Mouse (Mus musculus) natural killer cell, adult 2 months (primary cell): ENCODE results near the gene Ccdc102a.

Experiments
- DNase-seq, 2 experiments: peaks; one replicate each; pipeline ENCODE4 v3.0.0; 2022; ENCODE audit warnings: low spot score in 2 of 2

The Ccdc102a gene

DNA sequence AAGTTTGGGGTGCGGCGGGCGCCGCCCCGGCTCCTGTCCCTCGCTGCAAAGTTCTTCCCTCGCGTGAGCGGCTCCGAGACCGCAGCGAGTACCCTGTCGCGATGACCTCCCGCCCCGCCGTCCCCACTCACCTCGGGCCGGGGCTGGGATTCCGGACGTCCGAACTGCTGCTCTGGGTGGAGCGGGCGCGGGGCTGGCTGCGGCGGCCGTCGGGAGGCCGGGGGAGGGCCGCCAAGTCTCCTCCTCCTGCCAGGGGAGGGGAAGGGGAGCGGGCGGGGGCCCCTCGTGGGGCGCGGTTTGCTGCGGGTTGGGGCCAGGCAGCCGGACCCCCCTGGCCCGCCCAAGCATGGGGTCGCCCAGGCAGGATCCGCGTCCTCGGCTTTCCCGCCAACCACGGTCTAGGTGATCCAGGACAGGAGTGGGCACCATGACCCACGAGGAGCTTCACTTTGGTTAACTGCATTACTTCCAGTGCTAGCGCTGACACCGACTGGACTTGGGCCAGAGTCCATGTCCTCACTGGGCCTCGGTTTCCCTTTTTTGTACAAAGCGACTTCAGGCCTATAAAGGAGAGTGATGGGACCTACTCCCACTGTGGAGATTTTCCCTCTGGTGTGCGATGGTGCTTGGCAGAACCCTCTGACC lies at the start of gene Ccdc102a:
TSS of gene Ccdc102a (minus strand) at position 248 of the 645 bp plus-strand sequence.
- no peak for DNase-seq

DNA sequence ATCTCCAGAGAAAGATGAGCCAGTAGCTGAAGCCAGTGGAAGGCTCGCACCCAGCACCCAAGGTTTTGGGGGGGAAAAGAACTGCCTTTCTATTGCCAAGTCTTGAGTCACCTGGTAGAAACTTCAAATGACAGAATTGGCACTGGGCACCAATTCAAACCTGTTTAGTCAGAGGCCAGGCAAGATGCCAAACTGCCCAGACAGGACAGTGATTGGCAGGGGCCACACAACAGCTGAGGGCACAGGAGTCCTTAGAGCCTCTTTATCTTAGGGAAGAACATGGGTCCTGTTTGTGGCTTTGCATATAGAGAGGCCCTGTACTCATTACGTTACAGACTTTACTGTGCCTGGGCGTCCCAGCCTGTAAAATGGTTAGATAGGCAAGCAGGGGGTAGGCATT lies 49.7 kb upstream of the Ccdc102a start:
- DNase-seq = no peak

DNA sequence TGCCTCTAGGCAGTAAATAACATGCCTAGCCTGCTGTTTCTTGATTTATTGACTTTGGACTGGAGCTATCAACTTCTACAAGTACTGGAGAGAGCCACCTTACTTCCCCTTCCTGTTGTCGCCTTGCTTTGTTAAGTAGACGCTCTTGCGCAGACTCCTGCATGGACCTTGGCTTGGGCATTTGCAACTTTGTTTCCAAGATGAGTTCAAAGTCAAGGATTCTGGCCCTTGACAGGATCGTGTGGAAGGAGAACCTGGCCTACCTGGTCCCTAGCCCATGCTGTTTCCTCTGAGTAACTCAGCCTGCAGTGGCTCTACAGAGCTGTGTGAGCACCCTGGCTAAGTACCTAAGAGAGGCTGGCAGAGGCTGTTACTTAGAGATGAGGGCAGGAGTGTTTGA lies 49.2 kb upstream of the Ccdc102a start:
- DNase-seq = no peak

DNA sequence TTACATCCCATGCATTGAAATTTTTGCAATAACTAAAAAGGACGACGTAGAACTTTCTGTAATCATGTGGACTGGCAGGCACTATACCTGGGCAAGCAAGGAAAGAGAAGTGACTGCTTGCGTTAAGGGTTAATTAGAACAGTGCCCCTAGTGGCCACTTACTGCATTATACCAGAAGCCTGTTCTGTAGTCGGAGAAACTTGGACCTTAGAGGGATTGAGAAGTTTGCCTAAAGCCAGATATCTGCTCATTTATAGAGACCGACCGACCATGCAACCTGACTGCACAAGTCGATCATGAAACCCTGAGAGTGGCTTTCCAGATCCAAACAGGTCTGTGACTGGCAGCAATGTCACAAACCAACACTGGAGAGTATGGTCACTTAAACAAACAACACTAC lies 48.7 kb upstream of the Ccdc102a start:
- DNase-seq = peak; percentile 38 to 61

DNA sequence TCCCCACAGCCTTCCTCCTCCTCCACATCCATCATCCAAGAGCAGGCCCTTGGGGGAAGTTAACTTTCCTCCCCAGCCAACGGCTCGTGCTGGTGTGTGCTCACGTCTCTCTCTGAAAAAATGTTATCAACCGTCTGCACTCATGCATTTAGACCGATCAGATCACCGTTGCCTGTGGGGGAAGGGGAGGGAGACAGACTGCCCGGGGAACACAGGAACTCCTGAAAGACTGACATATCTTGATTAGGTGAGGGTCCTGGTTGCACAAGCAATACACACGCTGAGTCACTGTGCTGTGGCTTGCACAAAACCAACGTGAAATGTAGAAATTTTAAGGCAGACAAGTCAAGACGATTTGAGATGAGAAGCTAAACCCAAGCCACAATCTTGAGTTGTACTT lies 46.9 kb upstream of the Ccdc102a start:
- no peak for DNase-seq

DNA sequence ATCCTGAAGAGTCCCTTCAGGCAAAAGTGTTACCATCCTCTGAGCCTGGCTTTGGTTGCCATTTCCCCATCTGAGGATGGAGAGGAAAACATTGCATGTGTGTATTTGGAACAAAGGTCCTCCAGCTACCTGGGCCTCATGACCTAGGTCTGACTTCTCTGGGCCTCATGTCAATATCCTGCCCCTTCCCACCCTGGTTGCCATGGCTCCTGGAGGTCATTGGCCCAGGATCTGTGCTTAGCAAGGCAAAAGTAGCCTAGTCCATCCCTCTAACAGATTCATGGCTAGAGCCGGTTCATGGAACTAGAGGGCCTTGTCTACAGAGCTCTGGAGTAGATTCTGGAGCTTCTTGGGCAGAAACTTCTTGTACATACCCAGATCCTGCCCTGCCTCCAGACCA lies 44.3 kb upstream of the Ccdc102a start:
- DNase-seq = no peak

DNA sequence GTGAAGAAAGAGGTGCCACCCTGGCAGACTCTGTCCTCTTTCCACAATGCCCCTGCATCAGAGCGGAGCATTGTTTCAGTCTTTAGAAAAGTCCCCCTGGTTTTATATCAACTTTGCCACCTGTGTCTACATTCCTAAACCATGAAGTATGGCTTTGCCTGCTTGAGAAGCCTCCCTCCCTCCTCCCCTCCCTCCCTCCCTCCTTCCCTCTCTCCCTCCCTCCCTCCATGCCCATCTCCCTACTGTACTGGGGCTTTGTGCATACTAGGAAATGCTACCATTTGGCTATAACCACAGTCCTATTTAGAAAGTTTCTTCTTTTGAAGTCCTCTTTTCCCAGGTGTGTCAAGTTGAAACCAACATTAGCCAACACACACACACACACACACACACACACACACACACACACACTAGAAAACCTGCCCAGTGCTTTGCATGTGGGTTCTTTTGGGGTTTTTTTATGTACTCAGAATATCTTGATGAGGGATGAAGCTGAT lies 38.2 kb upstream of the Ccdc102a start:
- DNase-seq = no peak

DNA sequence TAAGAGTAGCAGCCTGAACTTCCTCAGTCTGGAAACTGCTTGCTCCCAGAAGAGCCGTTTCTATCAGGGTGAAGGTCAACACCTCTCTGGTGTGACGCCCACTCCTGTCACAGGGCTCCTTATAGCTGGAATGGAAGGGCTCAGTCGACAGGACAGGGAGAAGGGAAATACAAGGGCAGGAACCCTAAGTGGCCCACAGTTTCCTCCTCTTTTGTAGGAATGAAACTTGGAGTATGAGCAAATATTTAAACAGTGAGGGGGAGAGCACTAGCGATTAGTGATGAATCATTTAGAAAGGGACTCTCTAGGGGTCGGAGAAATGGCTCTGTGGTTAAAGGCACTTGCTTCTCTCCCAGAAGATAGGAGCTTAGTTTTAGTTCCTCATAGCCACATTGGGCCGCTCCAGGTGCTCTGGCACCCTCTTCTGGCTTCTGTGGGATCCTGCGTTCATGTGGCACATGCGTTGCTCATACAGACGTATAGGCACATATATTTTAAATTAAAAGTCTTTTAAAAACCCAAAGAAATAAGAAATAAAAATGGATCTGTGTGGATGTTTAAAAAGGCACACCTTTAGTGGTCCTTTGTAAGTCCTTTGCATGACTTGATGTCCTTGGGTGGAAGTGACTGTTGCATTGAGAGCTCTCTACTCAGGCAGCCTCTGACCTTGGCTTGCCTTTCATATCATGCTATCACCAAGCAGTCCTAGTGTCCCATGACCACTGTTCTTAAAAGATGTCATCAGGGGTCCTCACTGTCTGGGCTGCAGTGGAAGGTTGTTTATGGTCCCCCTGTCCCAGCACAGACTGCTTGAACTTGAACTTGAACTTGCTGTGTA lies 37.2 kb upstream of the Ccdc102a start:
- peak; percentile 36 to 65 for DNase-seq

DNA sequence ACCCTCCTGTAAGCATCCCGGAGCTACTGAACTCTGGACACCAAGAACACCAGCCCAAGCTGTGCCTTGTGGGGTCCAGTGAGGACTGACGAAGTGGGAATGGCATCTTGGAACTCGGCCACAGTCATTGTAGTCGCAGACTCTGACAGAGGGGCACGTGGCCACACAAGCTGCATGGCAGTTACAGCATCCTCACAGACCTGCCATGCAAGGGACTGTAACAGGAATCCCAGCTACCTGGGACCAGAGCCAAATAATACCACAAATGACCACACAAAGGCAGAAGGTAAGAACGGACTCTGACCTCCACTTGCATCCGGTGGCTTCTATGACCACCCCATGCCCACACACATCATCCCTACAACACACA lies 36.5 kb upstream of the Ccdc102a start:
- peak in 1 of 2 experiments; percentile 36 for DNase-seq

DNA sequence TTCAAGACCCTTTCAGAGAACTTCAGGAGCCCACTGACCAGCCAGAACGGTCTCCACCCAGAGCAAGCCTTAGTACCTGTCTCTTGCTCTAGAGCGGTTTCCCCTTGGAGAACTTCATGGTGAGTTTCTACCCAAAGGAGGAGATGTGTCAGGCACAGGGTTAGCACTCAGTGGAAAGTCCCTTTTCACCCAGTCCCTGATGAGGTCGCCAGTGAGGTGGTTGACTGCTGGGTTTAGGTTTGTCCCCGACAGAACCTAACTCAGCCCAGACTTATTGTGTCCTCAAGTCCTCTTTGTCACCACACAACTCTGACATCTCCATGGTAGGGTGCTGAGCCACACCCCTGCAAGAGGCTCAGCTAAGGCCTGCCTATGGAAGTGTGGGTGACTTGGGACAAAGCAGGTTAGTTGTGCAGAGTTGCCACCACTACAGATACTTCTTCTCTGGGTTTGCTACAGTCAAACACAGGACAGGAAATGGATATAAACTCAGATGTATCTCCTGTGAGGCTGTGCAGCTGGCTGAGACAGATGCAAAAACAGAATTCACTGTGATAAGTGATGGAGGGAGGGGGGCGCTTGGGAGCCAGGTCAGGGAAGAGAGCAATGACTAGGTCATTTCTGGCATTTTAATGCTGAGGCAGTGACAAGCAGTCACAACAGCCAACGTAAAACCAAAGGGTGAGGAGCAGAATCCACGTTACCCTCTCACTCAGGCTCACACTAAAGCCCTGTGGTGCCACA lies 35.9 kb upstream of the Ccdc102a start:
- DNase-seq = peak; percentile 31 to 41

DNA sequence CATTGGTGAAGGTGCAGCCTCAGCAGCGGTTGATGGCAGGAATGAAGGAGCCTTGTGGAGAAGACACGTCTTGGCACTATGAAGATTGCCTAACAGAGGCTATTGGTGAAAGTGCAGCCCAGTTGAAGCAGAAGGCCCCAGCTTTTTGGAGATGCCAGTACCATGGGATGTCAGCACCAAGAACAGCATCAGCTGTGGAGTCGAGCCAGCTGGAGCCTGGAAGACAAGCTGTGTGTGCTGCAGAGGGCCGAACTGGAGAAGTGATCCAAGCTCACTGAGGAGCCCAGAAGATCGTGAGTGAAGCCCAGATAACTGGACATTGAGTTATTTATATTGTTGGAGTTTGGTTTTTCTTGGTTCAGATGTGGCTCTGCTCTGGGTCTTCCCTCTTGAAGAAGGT lies 34.2 kb upstream of the Ccdc102a start:
- DNase-seq = no peak

DNA sequence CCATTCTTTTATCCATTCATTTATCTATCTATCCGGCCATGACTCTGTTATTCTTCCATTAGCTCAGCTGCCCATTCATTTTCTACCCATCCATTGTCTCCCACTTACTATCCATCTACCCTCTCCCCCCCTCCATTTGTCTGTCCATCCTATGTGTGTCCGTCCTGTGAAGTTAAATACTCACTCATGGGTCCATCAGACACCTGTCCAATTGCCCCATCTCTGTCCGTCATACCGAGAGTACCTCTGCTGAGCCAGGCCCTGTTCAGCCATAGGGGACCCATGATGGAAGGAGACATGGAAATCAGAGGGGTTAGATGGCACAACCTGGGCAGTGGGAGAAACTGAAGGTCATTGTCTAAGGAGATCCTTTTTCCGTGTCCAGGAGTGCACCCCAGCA lies 32.6 kb upstream of the Ccdc102a start:
- no peak for DNase-seq

DNA sequence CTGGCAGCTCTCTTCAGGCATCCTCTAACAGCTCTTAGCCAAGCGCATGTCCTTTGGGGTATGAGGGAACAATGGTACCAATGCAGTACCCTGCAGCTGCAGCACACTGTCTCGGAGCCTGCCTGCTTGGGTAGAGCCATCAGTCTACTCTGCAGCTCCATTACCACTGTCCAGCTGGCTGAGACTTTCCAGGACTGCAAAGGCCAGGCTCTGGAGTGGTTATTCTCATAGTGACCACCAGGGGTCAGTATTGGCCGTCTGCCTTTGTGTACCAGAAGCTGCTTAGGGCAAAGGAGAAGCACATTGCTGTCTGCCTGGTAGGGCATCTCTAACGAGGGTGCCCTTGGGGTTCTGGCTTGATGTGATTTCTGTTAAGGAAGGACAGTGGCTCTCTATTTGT lies 32.1 kb upstream of the Ccdc102a start:
- peak; percentile 54 to 67 for DNase-seq

DNA sequence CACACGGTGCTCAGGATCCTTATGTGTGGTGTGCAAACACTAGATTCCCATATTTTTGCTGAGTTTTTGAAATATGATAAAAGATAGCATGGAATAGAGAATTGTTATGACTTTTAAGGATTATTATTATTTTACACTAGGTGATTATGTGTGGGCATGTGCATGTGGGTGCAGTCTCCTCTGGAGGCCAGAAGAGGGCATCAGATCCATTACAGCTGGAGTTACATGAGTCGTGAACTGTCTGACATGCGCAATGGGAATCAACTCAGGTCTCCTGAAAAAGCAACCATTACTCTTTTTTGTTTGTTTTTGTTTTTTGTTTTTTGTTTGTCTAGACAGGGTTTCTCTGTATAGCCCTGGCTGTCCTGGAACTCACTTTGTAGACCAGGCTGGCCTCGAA lies 31.1 kb upstream of the Ccdc102a start:
- no peak for DNase-seq

DNA sequence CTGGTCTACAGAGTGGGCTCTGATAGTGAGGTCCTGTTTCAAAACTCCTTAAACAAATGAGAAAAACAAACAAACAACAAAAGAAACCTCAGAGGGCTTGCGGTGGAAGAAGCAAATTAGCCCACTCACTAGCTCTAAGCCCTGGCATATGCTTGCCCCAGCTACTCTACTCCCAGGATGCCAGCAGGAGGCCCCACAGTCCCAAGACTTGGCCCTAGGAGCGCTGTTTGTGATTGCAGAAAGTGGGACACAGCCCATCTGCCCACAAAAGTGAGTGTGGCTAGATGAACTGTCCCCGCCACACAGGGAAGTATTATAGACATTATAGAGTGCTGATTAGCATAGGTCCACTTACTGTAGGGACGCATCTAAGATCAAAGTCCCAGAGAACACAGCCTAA lies 30.5 kb upstream of the Ccdc102a start:
- no peak for DNase-seq

DNA sequence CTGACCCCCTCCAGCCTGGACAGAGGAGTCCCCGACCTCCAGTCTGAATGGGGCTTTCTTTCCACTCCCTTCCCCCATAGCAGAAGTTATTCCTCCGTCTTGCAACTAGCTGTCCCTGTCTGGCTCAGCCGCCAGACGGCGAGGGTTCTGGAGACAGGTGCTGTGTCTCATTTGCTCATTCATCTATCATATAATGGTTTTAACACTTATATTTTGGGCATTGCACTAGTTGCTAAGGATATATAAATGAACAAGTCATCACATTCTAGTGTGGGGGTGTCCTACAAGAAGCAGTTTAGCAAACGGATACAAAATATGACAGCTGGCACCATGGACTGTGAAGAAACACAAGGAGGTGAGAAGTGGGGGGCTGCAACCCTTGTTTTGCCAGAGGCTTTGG lies 27.3 kb upstream of the Ccdc102a start:
- DNase-seq = no peak

DNA sequence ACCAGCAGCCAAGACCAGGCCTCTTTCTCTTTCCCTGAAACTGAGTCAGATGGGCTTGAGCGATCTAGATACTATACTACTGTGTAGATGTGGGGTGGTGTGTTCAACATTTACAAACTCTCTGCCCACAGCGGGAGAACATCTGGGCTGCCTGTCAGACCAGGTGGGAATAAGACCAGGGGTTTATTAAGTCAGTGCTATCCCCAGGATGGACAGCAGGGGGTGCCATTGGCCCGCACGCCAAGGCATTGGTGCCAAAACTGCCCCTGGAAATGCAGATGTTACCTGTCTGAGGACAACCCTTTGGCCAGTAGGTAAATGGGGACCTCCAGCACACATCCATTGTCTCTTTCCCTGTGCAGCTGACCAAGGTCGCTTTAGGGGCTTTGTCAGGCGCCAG lies 24.7 kb upstream of the Ccdc102a start:
- peak; percentile 54 to 74 for DNase-seq

DNA sequence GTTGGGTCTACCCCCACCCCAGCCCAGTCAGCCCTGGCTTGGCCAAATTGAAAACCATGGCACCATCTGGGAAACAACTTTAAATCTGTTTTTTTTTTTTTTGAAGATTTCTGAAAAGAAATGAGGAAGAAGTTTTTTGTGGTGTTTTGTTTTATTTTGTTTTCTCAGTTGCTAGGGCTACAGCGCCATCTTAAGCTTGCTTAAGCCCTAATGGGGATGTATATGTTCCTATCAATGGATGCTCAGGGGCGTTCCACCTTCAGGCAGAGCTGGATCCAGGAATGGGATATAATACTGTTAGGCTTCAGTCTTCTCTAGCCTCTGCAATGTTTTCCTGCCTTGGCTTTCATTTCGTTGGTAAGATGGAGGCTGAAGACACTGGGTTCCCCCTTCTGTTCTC lies 17.3 kb upstream of the Ccdc102a start:
- no peak for DNase-seq

DNA sequence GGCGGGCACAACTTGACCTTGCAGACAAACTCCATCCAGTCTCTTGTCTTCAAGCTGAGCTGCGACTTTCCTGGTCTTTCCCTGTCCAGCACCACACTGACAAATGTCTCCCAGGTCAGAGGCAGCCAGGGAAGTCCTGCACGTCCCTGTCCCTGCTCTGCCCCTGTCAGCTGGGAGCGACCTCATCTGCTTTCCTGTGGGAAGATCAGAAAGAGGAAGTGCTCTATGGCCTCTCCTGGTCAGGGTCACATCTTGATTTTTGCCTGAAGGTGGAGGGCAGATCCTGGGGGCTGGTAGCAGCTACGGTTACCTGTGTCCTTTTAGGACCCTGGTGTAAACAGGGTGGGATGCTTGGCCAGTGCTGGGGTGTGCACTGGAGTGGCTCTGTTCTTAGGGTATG lies 16.0 kb upstream of the Ccdc102a start:
- no peak for DNase-seq

DNA sequence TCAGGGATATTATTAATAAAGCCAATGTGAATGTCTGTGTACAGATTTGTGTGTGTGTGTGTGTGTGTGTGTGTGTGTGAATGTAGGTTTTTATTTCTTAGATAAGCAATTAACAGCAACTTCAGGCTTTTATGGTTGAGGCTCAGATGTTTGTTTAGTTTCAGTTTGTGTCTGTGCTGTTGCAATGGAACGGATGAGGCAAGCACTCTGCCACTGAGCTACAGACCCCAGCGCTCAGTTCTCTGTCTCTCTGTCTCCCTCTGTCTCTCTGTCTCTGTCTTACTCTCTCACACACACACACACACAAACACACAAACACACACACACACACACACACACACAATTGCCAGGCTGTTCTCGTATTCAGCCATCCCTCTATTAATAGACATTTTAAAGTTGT lies 10.3 kb upstream of the Ccdc102a start:
- DNase-seq = no peak

DNA sequence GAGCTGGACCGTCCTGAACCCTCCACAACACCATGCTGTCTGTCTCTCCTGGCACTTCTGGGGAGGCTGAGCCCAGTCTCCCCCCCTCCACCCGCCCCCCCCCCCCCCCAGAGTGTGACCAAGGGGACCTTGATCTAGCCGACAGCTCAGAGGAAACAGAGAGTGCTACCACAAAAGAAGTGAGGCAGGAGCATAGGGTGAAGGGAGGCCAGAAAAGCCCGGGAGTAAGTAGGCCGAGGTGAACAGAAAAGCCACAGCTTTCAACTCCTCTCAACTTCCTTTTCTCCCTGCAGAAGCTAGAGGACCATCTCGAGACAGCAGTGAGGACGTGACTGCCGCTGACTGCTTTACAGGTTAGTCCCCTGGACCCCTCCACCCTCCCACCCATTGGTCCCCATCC lies 5.5 kb upstream of the Ccdc102a start, which contains the start of gene Adgrg5:
TSS of gene Adgrg5 (plus strand) at position 290 of the 400 bp plus-strand sequence.
- no peak for DNase-seq

DNA sequence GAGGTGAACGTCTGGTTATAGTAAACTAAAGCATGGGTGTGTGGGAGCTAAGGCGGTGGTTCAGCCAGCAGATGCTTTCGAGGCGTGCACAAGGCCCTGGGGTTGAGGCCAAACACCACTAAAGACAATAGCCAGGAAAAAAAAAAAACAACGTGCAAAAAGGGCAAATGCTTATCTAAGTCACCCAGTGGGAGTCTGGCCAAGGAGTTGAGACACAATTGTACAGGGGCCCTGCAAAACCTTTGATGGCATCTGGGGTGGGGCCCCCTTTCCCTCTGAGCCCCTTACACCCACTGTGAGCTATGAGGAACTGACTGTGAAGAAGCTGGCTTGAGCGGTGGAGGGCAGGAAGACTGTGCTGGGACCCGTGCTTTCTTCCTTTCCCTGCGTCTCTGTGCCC lies 4.7 kb upstream of the Ccdc102a start:
- DNase-seq = no peak

DNA sequence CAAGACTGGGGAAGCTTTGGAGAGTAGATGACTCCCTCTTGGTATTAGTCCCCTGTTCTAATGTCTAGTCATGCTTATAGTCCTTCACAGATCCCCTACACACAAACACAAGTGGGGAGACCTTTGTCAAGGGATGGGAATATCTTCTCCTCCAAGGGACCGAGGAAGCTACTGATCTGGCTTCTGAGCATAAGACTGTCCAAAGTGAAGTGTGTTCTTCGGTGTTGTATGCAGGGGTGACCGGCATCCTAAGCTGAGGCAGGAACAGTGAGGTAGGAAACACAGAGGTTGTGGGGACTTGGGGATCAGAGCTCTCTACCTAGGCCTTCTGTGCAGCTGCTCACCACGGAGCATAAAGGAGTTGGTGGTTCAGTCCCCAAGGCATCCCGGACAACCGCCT lies 4.3 kb upstream of the Ccdc102a start:
- DNase-seq = no peak
